Mouse (Mus musculus): ENCODE data around the gene Ltb4r2. TPM values are rescaled to one million over a fixed set of nuclear protein-coding genes. Genes with fewer than 3 reads are reported as not detected.

The Ltb4r2 gene
- 0.07 and 0.11 TPM in 2 replicates for polyA plus RNA-seq (2012; rRNA removed)

DNA sequence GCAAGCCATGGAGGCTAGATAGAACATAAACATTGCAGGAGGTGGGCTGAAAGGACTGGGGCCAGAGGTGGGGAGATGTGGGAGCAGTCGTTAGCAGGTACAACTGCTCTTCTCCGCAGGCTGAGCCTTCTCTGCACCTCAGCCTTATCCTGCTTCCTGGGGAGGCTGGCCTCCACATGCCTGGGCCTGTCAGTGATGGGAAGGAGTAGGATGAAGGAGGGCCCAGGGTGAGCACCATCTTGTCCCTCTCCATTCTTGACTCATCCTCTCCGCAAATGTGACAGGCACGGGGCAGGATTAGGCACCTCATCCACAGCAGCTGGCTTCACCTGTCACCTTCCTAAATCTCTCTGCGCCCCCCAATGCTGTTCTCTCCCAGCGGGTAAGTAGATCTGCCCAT is at the start of gene Ltb4r2:
Ltb4r2 (plus strand) TSS at position 266 of the 400 bp plus-strand sequence.
- no peak within 1 kb of the TSS for H3K27ac ChIP-seq (ENCODE audit: control insufficient read depth, insufficient read depth, low read depth, low read length)
- peak within 1 kb of the TSS; percentile 53 for H3K4me3 ChIP-seq (ENCODE audit: control insufficient read depth, low read depth, low read length)
- no peaks in the 10 kb centered on the region for H3K27me3 ChIP-seq (ENCODE audit: control insufficient read depth, insufficient read depth, low read length)
- H3K4me1 ChIP-seq (ENCODE audit: control insufficient read depth, insufficient read depth, low read length): peaks cover 2% of the 10 kb centered on the region
- TF ChIP-seq CTCF (IDR thresholded peaks at IDR 0.05; ENCODE audit: control insufficient read depth, insufficient read depth, insufficient replicate concordance, low read depth, low read length) (no peak), POLR2A (IDR thresholded peaks at IDR 0.05; ENCODE audit: control insufficient read depth, low read depth, low read length) (no peak)
- H3K36me3 ChIP-seq (ENCODE audit: control insufficient read depth, insufficient read depth, low read length): no peaks in the 10 kb centered on the region

DNA sequence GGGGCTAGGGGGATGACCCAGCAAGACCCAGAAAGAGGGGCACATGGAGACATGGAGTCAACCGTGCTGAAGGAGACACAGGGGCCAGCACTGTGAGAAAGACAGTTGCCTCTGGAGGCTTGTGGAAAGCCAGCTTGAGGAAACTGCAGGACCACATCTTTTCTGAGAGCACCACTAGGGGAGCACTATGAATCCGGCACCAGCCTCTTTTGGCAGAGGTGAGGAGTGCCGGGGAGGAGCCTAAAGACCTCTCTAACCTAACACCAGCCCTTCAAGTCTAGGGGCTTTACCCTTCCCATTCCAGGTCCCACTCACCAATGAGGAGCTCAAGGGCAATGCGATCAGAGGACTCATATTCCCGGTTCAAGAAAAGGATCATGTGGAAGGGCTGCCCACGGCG is 49.4 kb upstream of the Ltb4r2 start:
- Histone ChIP-seq H3K4me3 (ENCODE audit: control insufficient read depth, low read depth, low read length) (no peak overlapping the region), H3K27me3 (ENCODE audit: control insufficient read depth, insufficient read depth, low read length) (no peaks in the 10 kb centered on the region), H3K36me3 (ENCODE audit: control insufficient read depth, insufficient read depth, low read length) (no peaks in the 10 kb centered on the region), H3K4me1 (ENCODE audit: control insufficient read depth, insufficient read depth, low read length) (peaks cover 7% of the 10 kb centered on the region), H3K27ac (ENCODE audit: control insufficient read depth, insufficient read depth, low read depth, low read length) (no peak overlapping the region)
- no peak for TF ChIP-seq CTCF (IDR thresholded peaks at IDR 0.05; ENCODE audit: control insufficient read depth, insufficient read depth, insufficient replicate concordance, low read depth, low read length)
- no peak for TF ChIP-seq POLR2A (IDR thresholded peaks at IDR 0.05; ENCODE audit: control insufficient read depth, low read depth, low read length)

DNA sequence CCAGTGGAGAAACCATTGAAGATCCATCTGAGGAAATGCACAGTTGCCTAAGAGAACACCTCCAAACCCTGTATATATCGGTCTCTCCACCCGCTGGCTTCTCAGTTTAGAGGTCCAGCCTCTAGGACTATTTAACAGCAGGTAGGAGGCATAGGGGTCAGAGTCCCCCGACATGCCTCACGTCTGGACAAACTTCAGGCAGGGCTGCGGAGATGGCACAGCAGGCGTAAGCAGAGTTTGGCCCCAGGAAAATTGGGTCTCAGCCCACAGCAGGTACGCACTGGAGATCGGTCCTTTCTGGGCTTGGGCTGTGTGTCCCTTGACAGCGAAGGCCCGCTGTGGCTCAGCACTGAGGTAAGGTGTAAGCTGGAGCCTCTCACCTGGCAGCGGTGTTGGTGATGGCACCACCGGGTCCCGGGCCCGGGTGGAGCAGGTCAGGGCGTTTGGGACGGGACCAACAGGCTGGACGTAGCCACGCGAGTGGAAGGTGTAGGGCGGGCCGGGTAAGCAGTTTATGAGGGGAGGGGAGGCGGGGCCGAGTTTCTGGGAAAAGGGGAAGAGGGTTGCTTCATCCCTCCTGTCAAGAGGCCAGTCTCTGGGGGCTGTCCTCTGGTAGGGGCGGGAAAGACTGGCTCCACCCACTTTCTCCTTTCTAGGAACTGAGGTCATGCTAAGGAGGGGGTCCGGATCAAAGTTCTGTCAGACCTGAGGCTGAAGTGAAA is 48.1 kb upstream of the Ltb4r2 start:
- no peak overlapping the region for H3K4me3 ChIP-seq (ENCODE audit: control insufficient read depth, low read depth, low read length)
- no peaks in the 10 kb centered on the region for H3K27me3 ChIP-seq (ENCODE audit: control insufficient read depth, insufficient read depth, low read length)
- H3K4me1 ChIP-seq (ENCODE audit: control insufficient read depth, insufficient read depth, low read length): peaks cover 7% of the 10 kb centered on the region
- TF ChIP-seq CTCF (IDR thresholded peaks at IDR 0.05; ENCODE audit: control insufficient read depth, insufficient read depth, insufficient replicate concordance, low read depth, low read length) (no peak), POLR2A (IDR thresholded peaks at IDR 0.05; ENCODE audit: control insufficient read depth, low read depth, low read length) (no peak)
- H3K27ac ChIP-seq (ENCODE audit: control insufficient read depth, insufficient read depth, low read depth, low read length): no peak overlapping the region
- no peaks in the 10 kb centered on the region for H3K36me3 ChIP-seq (ENCODE audit: control insufficient read depth, insufficient read depth, low read length)

DNA sequence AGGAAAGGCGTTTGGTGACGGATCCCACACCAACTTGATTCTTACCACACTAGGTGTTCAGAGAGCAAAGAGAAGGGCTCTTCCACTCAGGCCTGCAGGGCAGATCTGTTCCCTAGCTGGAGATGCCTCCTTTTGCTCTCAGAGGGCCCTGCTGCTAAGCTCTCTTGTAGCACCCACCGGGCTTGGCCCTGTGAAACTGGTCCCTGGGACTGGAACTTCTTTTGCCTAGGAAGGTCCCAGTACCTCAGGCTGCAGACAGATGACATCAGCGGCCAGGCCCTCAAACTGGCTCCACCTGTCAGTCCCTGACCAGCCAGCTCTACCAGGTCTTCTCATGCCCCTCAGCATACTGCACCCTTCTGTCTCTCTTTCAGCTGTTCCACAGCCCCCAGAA is 47.5 kb upstream of the Ltb4r2 start, which contains the start of gene Tgm1:
Tgm1 (minus strand) TSS at position 198 of the 394 bp plus-strand sequence.
- Histone ChIP-seq H3K4me1 (ENCODE audit: control insufficient read depth, insufficient read depth, low read length) (peaks cover 7% of the 10 kb centered on the region), H3K4me3 (ENCODE audit: control insufficient read depth, low read depth, low read length) (no peak within 1 kb of the TSS), H3K36me3 (ENCODE audit: control insufficient read depth, insufficient read depth, low read length) (no peaks in the 10 kb centered on the region), H3K27ac (ENCODE audit: control insufficient read depth, insufficient read depth, low read depth, low read length) (no peak within 1 kb of the TSS), H3K27me3 (ENCODE audit: control insufficient read depth, insufficient read depth, low read length) (no peaks in the 10 kb centered on the region)
- TF ChIP-seq CTCF (IDR thresholded peaks at IDR 0.05; ENCODE audit: control insufficient read depth, insufficient read depth, insufficient replicate concordance, low read depth, low read length): no peak
- TF ChIP-seq POLR2A (IDR thresholded peaks at IDR 0.05; ENCODE audit: control insufficient read depth, low read depth, low read length): no peak

DNA sequence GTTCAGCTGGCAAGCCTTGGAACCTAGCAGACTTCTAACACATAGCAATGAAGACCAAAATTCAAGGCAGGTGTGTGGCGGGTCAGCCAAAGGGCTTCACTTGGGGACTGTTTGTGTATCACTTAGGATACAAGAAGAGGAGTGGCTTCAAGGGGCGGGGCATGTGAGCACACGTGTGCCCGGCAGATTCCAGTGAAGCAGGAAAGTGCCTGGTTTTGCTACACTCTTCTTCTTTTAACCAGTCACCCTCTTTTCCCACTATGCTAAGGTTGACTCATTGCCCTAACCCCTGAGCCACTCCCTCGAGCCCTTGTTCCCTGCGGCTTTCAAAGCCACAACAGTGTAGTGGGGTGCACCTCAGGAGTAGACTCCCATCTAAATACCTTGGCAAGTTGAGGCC is 46.3 kb upstream of the Ltb4r2 start:
- Histone ChIP-seq H3K4me3 (ENCODE audit: control insufficient read depth, low read depth, low read length) (no peak overlapping the region), H3K27ac (ENCODE audit: control insufficient read depth, insufficient read depth, low read depth, low read length) (no peak overlapping the region), H3K36me3 (ENCODE audit: control insufficient read depth, insufficient read depth, low read length) (no peaks in the 10 kb centered on the region), H3K27me3 (ENCODE audit: control insufficient read depth, insufficient read depth, low read length) (no peaks in the 10 kb centered on the region), H3K4me1 (ENCODE audit: control insufficient read depth, insufficient read depth, low read length) (peaks cover 7% of the 10 kb centered on the region)
- no peak for TF ChIP-seq CTCF (IDR thresholded peaks at IDR 0.05; ENCODE audit: control insufficient read depth, insufficient read depth, insufficient replicate concordance, low read depth, low read length)

DNA sequence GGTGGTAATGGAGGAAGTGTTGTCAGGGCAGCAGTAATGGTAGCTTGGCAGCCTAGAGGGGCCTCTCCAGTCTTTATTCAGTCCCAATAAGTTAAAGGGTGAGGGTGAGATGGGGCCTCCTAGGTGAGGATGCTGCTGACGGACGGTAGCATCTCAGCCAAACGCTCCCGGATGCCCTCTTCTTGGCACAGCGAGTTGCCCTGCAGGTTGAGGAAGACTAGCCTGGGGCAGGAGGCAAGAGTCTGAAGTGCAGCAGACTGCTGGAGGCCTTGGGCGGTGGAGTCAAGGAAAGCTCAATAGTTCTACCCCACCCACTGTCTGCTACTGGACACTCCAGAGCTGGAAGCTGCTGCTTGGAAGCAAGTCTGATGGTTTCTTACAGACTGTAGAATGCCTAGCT is 45.0 kb upstream of the Ltb4r2 start:
- no peaks in the 10 kb centered on the region for H3K27me3 ChIP-seq (ENCODE audit: control insufficient read depth, insufficient read depth, low read length)
- no peaks in the 10 kb centered on the region for H3K36me3 ChIP-seq (ENCODE audit: control insufficient read depth, insufficient read depth, low read length)
- peaks cover 7% of the 10 kb centered on the region for H3K4me1 ChIP-seq (ENCODE audit: control insufficient read depth, insufficient read depth, low read length)
- H3K4me3 ChIP-seq (ENCODE audit: control insufficient read depth, low read depth, low read length): no peak overlapping the region
- H3K27ac ChIP-seq (ENCODE audit: control insufficient read depth, insufficient read depth, low read depth, low read length): no peak overlapping the region
- no peak for TF ChIP-seq CTCF (IDR thresholded peaks at IDR 0.05; ENCODE audit: control insufficient read depth, insufficient read depth, insufficient replicate concordance, low read depth, low read length)
- TF ChIP-seq POLR2A (IDR thresholded peaks at IDR 0.05; ENCODE audit: control insufficient read depth, low read depth, low read length): no peak

DNA sequence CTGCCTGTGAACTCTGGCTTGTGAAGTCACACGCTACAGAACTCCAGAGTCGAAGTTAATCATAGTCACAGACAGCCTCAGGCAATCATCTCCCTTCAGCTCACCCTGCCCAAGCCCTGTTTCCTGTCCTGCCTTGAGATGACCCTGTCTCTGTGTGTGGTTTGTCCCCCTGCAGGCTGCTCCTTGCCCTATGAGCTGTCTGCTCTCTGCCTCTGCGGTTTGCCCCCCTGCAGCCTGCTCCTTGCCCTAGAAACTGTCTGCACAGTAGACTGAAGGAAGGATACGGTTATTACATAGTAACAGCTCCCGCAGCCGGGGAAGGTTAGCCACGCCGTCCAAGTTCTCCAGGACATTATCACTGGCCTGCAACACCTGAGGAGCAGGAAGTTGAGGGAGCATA is 44.3 kb upstream of the Ltb4r2 start:
- Histone ChIP-seq H3K4me3 (ENCODE audit: control insufficient read depth, low read depth, low read length) (no peak overlapping the region), H3K27ac (ENCODE audit: control insufficient read depth, insufficient read depth, low read depth, low read length) (no peak overlapping the region), H3K4me1 (ENCODE audit: control insufficient read depth, insufficient read depth, low read length) (peaks cover 8% of the 10 kb centered on the region), H3K27me3 (ENCODE audit: control insufficient read depth, insufficient read depth, low read length) (no peaks in the 10 kb centered on the region), H3K36me3 (ENCODE audit: control insufficient read depth, insufficient read depth, low read length) (no peaks in the 10 kb centered on the region)
- no peak for TF ChIP-seq POLR2A (IDR thresholded peaks at IDR 0.05; ENCODE audit: control insufficient read depth, low read depth, low read length)
- no peak for TF ChIP-seq CTCF (IDR thresholded peaks at IDR 0.05; ENCODE audit: control insufficient read depth, insufficient read depth, insufficient replicate concordance, low read depth, low read length)
